Mouse (Mus musculus) midbrain, embryonic 10.5 days (tissue): Measurements from ENCODE around the gene Zbtb7a. TPM values are rescaled to one million over a fixed set of nuclear protein-coding genes. Genes with fewer than 3 reads are reported as not detected.

Source experiments
- DNase-seq: peaks from one replicate; pipeline ENCODE4 v3.0.0-alpha.2; 2017; ENCODE audit warnings: low spot score
- H3K27ac ChIP-seq: fragments of 300-500 bp; sonication (generic); replicated peaks from 2 replicates; pipeline ENCODE4 v1.5.1; 2016; ENCODE audit warnings: mild to moderate bottlenecking
- H3K27me3 ChIP-seq: fragments of 300-500 bp; sonication (generic); 2 replicates; pipeline ENCODE4 v1.6.1; 2016; ENCODE audit warnings: low read depth, mild to moderate bottlenecking; ENCODE audit not compliant: poor library complexity, severe bottlenecking
- H3K36me3 ChIP-seq: fragments of 300-500 bp; sonication (generic); 2 replicates; pipeline ENCODE4 v1.6.1; 2016; ENCODE audit warnings: mild to moderate bottlenecking, moderate library complexity
- H3K4me1 ChIP-seq: fragments of 300-500 bp; sonication (generic); 2 replicates; pipeline ENCODE4 v1.6.1; 2016
- H3K4me3 ChIP-seq: fragments of 300-500 bp; sonication (generic); 2 replicates; pipeline ENCODE4 v1.5.1; 2016; ENCODE audit warnings: mild to moderate bottlenecking, moderate library complexity
- H3K9me3 ChIP-seq: fragments of 300-500 bp; sonication (generic); replicated peaks from 2 replicates; pipeline ENCODE4 v1.6.1; 2016; ENCODE audit warnings: mild to moderate bottlenecking
- WGBS: fragments of 180-500 bp; shearing (Covaris S2); methylation state at CpG from one replicate; pipeline ENCODE4 v1.1.7; 2016; 5-methylcytosine and 5-hydroxymethylcytosine counted together
- polyA plus RNA-seq: library from polyadenylated mRNA; unstranded; fragments of >200 nt; fragmentation: Nextera tagmentation; extraction: Ambion mirVana; gene quantifications from 2 replicates; pipeline ENCODE4 v1.2.1, GENCODE M21; 2016

Gene Zbtb7a
- polyA plus RNA-seq, 1 experiment from 2014 or later, result 7.8 TPM

DNA sequence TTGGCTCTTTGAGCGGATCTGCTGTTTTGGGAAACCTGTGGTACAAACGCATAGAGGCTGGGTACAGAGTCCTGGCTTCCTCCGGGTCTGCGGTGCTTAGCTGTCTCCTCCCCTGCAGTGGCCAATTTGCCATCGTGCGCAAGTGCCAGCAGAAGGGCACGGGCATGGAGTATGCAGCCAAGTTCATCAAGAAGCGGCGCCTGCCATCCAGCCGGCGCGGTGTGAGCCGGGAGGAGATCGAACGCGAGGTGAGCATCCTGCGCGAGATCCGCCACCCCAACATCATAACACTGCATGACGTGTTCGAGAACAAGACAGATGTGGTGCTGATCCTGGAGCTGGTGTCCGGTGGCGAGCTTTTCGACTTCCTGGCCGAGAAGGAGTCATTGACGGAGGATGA, 54.8 kb downstream of the Zbtb7a start:
- Histone ChIP-seq H3K4me1 (peaks cover 40% of the 10 kb centered on the region), H3K27ac (no peak overlapping the region), H3K36me3 (peaks cover 55% of the 10 kb centered on the region), H3K9me3 (no peaks in the 10 kb centered on the region), H3K27me3 (peaks cover 21% of the 10 kb centered on the region), H3K4me3 (no peak overlapping the region)
- WGBS, result 75% methylated on average over 26 of the region's 26 CpGs
- no peak for DNase-seq

DNA sequence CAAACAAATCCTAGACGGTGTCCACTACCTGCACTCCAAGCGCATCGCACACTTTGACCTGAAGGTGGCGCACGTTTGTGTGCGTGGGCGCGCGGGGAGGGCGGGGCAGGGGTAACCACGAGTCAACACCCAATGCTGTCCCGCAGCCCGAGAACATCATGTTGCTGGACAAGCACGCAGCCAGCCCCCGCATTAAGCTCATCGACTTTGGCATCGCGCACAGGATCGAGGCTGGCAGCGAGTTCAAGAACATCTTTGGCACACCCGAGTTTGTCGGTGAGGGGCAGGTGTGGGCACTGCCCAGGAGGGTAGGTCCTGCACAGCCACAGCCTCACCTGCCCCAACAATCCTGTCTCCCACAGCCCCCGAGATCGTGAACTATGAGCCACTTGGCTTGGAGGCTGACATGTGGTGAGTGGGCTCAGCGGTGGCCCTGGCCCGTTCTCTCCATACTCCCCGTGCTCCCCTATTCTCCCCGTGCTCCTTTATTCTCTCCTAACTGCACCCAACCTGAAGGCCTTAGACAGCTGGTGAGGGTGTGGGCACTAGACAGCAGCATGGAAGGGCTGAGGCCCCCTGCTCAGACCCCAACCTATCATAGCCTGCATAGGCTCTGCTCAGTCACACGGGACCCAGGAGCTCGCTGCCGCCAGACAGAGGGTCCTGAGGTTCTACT, 55.4 kb downstream of the Zbtb7a start:
- peak; percentile 47 for DNase-seq
- 70% methylated on average over 31 of the region's 31 CpGs for WGBS
- no peak overlapping the region for H3K4me3 ChIP-seq
- H3K9me3 ChIP-seq, result no peaks in the 10 kb centered on the region
- no peak overlapping the region for H3K27ac ChIP-seq
- H3K4me1 ChIP-seq, result peaks cover 39% of the 10 kb centered on the region
- peaks cover 50% of the 10 kb centered on the region for H3K36me3 ChIP-seq
- peaks cover 27% of the 10 kb centered on the region for H3K27me3 ChIP-seq

DNA sequence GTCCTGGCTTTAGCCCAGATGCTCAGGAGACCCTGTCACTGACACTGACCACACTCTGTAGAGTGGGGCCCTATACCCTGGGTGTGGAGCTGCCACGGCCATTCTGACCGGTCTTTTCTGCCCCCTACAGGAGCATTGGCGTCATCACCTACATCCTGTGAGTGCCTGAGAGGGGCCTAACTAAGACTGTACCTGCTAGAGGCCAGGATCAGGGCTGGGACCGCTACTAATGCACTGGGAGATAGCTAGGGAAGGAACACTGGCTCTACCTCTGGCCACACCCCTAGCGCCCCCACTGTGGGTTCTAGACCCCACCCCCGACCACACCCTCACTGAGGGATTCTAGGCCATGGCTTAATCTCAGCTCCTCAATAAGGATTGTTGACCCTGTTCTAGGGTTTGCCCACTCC, 55.9 kb downstream of the Zbtb7a start:
- WGBS, result 78% methylated on average over 6 of the region's 6 CpGs
- no peak overlapping the region for H3K27ac ChIP-seq

DNA sequence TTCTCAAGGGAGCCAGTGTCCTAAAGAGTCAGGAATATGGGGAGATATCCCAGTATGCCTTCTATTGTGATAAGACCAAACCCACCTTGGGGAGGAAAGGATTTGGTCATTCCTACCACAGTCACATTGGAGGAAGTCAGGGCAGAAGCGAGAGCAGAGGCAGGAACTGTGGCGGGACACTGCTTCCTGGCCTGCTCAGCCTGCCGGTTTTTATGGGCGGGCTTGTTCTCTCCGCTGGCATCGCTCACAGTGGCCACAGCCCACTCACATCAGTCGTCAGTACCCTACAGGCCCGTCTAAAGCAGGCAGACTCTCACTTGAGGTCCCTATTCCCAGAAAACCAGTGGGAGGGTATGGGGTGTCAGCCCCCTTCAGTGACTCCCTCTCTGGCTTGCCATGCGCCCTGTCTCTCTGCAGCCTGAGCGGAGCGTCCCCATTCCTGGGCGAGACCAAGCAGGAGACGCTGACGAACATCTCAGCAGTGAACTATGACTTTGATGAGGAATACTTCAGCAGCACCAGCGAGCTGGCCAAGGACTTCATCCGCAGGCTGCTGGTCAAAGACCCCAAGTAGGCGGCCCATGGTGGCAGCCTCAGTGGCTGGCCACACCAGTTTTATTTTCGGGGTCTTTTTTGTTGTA, 56.4 kb downstream of the Zbtb7a start:
- H3K27me3 ChIP-seq, result peaks cover 38% of the 10 kb centered on the region
- peak overlapping the region; percentile 93; the same call in 1 of the 2 replicates for H3K27ac ChIP-seq
- peaks cover 42% of the 10 kb centered on the region for H3K36me3 ChIP-seq
- H3K4me1 ChIP-seq, result peaks cover 39% of the 10 kb centered on the region
- DNase-seq, result no peak
- WGBS, result 93% methylated on average over 18 of the region's 18 CpGs
- peak overlapping the region; percentile 77 for H3K4me3 ChIP-seq
- H3K9me3 ChIP-seq, result no peaks in the 10 kb centered on the region

More for the DNA sequence above, 55.9 kb downstream of the Zbtb7a start:
- DNase-seq, result no peak
- Histone ChIP-seq H3K9me3 (no peaks in the 10 kb centered on the region), H3K27me3 (peaks cover 32% of the 10 kb centered on the region), H3K4me3 (no peak overlapping the region), H3K36me3 (peaks cover 45% of the 10 kb centered on the region), H3K4me1 (peaks cover 39% of the 10 kb centered on the region)

DNA sequence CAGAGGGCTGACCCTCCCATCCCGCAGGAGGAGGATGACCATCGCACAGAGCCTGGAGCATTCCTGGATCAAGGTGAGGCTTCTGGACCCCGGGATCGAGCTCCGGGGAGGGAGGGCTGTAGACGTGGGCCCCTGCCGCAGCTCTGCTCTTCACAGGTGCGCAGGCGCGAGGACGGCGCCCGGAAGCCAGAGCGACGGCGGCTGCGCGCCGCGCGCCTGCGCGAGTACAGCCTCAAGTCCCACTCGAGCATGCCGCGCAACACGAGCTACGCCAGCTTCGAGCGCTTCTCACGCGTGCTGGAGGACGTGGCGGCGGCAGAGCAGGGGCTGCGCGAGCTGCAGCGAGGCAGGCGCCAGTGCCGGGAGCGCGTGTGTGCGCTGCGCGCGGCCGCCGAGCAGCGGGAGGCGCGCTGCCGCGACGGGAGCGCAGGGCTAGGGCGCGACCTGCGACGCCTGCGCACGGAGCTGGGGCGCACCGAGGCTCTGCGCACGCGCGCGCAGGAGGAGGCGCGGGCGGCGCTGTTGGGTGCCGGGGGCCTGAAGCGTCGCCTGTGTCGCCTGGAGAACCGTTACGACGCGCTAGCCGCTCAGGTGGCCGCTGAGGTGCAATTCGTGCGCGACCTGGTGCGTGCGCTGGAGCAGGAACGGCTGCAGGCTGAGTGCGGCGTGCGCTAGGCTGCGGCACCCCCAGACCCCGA, 57.4 kb downstream of the Zbtb7a start:
- Histone ChIP-seq H3K27me3 (peaks cover 47% of the 10 kb centered on the region), H3K36me3 (peaks cover 33% of the 10 kb centered on the region), H3K9me3 (no peaks in the 10 kb centered on the region), H3K27ac (peak overlapping the region; percentile 93), H3K4me1 (peaks cover 39% of the 10 kb centered on the region), H3K4me3 (peak overlapping the region; percentile 77)
- WGBS, result under 1% methylated on average over 91 of the region's 93 CpGs
- peak; percentile 79 for DNase-seq

DNA sequence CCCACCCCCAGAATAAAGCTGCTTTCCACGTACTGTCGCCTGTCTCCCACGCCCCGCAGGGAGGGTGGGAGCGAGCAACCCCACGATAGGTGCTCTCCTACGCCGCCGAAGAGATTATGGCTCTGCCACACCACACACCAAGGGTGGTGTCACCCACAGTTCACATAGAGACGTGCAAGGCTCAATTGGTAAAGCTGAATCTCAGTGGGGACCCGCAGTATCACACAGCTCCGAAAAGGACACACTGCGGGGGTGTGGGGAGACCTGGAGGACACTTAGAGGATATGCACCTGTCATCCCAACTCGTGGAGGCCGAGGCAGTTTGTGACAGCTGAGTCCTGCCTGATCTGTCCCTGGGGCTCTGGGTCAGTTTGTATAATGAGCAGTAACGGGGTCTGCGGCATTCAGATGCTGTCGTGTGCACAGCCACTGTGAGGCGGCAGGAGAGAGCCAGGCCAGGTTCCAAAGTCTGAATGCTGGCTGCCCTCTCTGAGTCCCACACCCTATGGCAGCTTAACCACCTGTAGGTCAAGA, 58.0 kb downstream of the Zbtb7a start:
- H3K27me3 ChIP-seq, result peaks cover 50% of the 10 kb centered on the region
- H3K4me3 ChIP-seq, result peak overlapping the region; percentile 77
- peaks cover 39% of the 10 kb centered on the region for H3K4me1 ChIP-seq
- no peaks in the 10 kb centered on the region for H3K9me3 ChIP-seq
- H3K27ac ChIP-seq, result peak overlapping the region; percentile 93
- WGBS, result 5% methylated on average over 19 of the region's 19 CpGs
- H3K36me3 ChIP-seq, result peaks cover 28% of the 10 kb centered on the region
- DNase-seq, result peak; percentile 50

DNA sequence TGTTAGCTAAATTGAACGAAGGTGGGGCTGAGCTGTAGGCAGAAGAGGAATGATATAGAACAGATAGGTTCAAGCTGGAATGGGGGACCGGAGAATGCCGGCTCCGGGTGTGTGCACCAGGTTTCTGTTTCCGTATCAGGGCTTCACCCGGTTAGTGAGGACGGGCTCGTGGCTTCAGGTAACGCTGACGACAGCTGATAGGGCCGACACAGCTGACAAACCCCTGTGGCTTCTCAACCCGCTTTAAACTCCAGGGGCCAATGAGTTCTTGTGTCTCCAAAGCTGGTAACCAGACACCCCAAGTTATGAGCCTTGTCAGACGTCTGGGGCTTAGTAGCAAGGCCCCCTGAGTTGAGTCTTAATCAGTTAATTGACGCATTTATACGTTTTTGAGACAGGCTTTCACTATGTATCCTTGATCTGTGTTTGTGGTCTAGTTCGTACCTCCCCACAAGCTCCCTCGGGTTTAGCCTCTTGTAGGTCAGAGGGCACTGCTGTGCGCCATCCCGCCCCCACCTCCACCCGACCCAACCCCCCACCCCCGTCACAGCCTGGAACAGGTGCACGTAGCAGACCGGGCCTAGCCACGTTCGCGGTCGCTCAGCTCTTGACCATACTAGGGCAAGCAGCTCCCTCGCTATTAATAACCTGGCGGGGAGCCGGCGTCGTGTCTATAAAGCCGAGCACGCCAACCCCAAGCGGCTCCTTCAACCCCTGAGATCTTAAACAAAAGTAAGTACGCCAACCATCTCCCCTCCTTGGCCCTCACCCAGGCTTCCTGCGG, 59.2 kb downstream of the Zbtb7a start:
- no peak overlapping the region for H3K27ac ChIP-seq
- WGBS, result 20% methylated on average over 37 of the region's 37 CpGs
- H3K9me3 ChIP-seq, result no peaks in the 10 kb centered on the region
- peaks cover 22% of the 10 kb centered on the region for H3K36me3 ChIP-seq
- peak overlapping the region; percentile 15; the same call in 1 of the 2 replicates for H3K4me3 ChIP-seq
- no peak for DNase-seq
- peaks cover 56% of the 10 kb centered on the region for H3K27me3 ChIP-seq
- H3K4me1 ChIP-seq, result peaks cover 39% of the 10 kb centered on the region

DNA sequence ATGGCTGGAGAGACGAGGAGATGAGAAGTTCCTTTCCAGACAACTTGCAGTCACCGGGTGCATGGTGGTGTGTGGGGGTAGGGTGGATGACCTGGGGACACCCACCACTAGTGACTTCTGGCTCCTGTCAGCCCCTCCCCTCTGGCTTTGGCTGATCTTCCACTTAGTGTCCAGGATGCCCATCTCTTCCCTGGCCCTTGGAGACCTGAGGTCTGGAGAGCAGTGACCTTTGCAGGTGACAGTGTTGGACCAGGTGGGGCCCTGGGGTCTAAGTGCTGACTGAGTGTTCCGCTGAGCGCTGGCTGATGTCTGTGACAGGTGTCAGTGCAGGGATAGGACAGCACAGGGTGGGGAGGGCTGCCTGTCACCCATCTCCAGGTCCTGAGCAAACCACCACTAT, 60.3 kb downstream of the Zbtb7a start:
- DNase-seq, result no peak
- H3K4me1 ChIP-seq, result peaks cover 38% of the 10 kb centered on the region
- no peak overlapping the region for H3K27ac ChIP-seq
- H3K36me3 ChIP-seq, result peaks cover 14% of the 10 kb centered on the region
- WGBS, result 71% methylated on average over 4 of the region's 4 CpGs
- 0 out of 2 replicates have a peak overlapping the region, but pooled peaks have one; percentile 4 for H3K4me3 ChIP-seq
- no peaks in the 10 kb centered on the region for H3K9me3 ChIP-seq
- peaks cover 67% of the 10 kb centered on the region for H3K27me3 ChIP-seq

DNA sequence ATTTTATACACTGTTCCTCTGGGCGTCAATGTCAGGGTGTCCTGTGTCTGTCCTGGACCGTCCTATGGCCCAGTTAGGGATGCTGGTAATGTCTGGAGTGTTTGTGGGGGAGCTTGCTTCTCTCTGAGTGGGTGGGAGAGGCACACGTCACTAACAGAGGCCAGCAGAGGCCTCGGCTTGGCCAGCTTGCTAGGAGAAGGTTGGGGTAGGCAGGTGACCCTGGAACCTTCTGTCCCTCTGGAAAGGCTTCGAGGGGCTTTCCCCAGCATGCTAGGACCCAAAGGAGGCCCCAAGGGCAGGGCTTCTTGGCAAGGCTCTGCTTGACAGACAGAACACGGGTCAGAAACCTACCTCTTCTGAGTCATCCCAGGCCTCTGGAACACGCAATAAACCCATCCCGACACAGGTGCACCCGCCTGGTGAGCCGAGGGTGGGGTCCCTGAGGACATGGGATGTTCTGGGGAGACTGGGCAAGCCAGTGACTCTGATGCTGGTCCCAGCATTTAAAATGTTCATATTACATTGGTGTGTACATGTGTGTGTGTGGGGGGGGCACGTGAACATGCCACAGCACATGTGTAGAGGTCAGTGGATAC, 61.5 kb downstream of the Zbtb7a start:
- 68% methylated on average over 11 of the region's 11 CpGs for WGBS
- peaks cover 69% of the 10 kb centered on the region for H3K27me3 ChIP-seq
- H3K4me3 ChIP-seq, result no peak overlapping the region
- no peaks in the 10 kb centered on the region for H3K9me3 ChIP-seq
- H3K27ac ChIP-seq, result no peak overlapping the region
- peaks cover 31% of the 10 kb centered on the region for H3K4me1 ChIP-seq
- no peak for DNase-seq
- H3K36me3 ChIP-seq, result peaks cover under 1% of the 10 kb centered on the region; the same call in 1 of the 2 replicates

DNA sequence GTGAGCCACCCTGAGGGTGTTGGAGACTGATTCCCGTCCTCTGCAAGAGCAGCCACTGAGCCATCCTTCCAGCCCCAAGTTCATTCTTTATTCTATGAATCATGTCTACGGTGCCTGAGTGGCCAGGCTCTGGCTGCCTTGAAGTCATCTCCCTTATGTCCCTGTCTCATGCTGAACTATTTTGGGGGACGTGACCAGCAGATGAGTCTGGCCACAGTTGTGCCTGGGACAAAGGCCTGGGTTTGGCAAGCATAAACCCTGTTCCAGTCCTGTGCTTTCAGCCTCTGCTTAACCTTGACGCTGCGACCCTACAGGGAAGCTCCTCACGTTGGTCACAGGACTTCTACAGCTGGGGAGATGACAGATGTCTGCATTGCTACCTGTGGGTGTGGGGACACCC, 62.3 kb downstream of the Zbtb7a start:
- WGBS, result 58% methylated on average over 6 of the region's 6 CpGs
- Histone ChIP-seq H3K36me3 (no peaks in the 10 kb centered on the region), H3K9me3 (no peaks in the 10 kb centered on the region), H3K27me3 (peaks cover 69% of the 10 kb centered on the region), H3K27ac (no peak overlapping the region), H3K4me1 (peaks cover 27% of the 10 kb centered on the region), H3K4me3 (no peak overlapping the region)
- no peak for DNase-seq

DNA sequence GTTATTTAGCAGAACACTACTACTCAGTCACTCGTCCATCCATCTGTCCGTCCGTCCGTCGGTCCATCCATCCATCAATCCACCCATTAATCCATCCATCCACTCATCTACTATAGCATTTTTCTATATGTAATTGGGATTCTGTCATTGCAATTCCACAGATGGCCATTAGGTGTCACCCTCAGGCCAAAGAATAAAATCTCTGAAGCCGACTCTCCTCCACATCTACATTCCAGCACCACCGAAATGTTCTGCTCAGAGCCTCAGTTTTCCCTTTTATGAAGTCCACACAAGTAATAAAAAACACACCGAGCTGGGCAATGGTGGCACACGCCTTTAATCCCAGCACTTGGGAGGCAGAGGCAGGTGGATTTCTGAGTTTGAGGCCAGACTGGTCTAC, 63.2 kb downstream of the Zbtb7a start:
- DNase-seq, result peak; percentile 69
- no peak overlapping the region for H3K27ac ChIP-seq
- H3K4me1 ChIP-seq, result peaks cover 18% of the 10 kb centered on the region
- peaks cover 63% of the 10 kb centered on the region for H3K27me3 ChIP-seq
- WGBS, result 4% methylated on average over 9 of the region's 9 CpGs
- no peak overlapping the region for H3K4me3 ChIP-seq
- no peaks in the 10 kb centered on the region for H3K36me3 ChIP-seq
- no peaks in the 10 kb centered on the region for H3K9me3 ChIP-seq

DNA sequence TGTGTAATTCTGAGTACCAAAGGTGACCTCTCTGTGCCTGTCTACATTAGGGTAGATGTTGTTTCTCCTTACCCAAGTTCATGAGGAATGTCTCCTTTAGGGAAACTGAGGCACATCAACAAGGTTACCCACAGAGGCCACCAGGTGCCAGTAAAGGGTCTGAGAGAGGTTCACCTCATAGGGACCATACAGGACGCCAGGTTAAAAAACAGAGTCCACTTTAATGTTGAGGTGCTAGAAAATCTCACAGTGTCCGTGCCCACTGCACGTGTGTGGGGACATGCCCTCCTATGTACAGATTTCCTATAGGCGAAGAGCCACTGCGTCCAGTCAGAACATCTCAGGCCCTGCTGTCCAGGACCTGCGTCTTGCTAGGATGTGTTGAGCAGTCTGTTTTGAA, 64.0 kb downstream of the Zbtb7a start:
- H3K27me3 ChIP-seq, result peaks cover 56% of the 10 kb centered on the region

More for the DNA sequence above, 64.0 kb downstream of the Zbtb7a start:
- no peaks in the 10 kb centered on the region for H3K36me3 ChIP-seq
- no peaks in the 10 kb centered on the region for H3K9me3 ChIP-seq
- no peak for DNase-seq
- H3K27ac ChIP-seq, result no peak overlapping the region
- H3K4me3 ChIP-seq, result no peak overlapping the region
- H3K4me1 ChIP-seq, result peaks cover 13% of the 10 kb centered on the region
- WGBS, result 81% methylated on average over 6 of the region's 6 CpGs
